Mouse (Mus musculus): ENCODE measurements around the gene Otor. TPM values are rescaled to one million over a fixed set of nuclear protein-coding genes. Genes with fewer than 3 reads are reported as not detected.

The Otor gene
- polyA plus RNA-seq, 1 experiment from 2014 or later = 0.71 TPM

GRCm38 (mm10) chr2:143097170-143097569 is 18.9 kb downstream of the Otor start:
- no peaks in the 10 kb centered on the region for H3K27me3 ChIP-seq (replicated peaks; ENCODE audit: control insufficient read depth, insufficient read depth, low read length)
- H3K4me2 ChIP-seq = no peak overlapping the region
- H3K27ac ChIP-seq (ENCODE audit: low read depth, low read length) = no peak overlapping the region
- 67% methylated on average over 1 of the region's 1 CpGs for WGBS
- no peak overlapping the region for H3K9ac ChIP-seq (ENCODE audit: low read depth, low read length)
- no peak overlapping the region for H3K4me3 ChIP-seq (ENCODE audit: low read depth, low read length)
- DNase-seq (ENCODE audit: low spot score) = no peak
- ATAC-seq (replicated peaks; ENCODE audit: low FRiP score) = no peak
- H3K9me3 ChIP-seq (ENCODE audit: control insufficient read depth, low read length) = no peaks in the 10 kb centered on the region
- no peaks in the 10 kb centered on the region for H3K36me3 ChIP-seq (ENCODE audit: control insufficient read depth, insufficient read depth, low read length)
- no peaks in the 10 kb centered on the region for H3K4me1 ChIP-seq (replicated peaks; ENCODE audit: control insufficient read depth, insufficient read depth, low read length)

DNA sequence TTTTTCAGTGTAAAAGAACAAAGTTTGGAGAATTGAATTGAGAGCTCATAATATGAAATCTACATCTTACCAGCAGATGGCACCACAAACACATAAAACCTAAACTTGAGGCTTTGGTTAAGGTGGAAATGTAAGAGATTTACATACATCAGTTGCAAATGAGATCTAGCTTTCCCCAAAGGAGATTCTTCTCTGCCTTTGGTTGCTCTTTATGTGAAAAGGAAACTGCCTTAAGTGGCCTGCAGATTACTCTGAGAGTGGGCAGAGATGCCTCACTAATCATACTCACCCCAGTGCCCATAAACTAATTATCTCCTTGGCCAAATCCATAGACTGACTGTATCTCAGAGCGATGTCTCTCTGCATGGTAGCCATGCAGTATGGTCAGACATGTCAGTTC is 35.6 kb downstream of the Otor start:
- no peak for DNase-seq (ENCODE audit: low spot score)
- H3K4me3 ChIP-seq (ENCODE audit: low read depth, low read length) = no peak overlapping the region

GRCm38 (mm10) chr2:143114716-143115115 is 36.4 kb downstream of the Otor start:
- ATAC-seq (replicated peaks; ENCODE audit: low FRiP score) (no peak), DNase-seq (ENCODE audit: low spot score) (no peak)
- H3K4me3 ChIP-seq (ENCODE audit: low read depth, low read length) = no peak overlapping the region
- H3K36me3 ChIP-seq (ENCODE audit: control insufficient read depth, insufficient read depth, low read length) = no peaks in the 10 kb centered on the region
- no peaks in the 10 kb centered on the region for H3K27me3 ChIP-seq (replicated peaks; ENCODE audit: control insufficient read depth, insufficient read depth, low read length)
- H3K27ac ChIP-seq (ENCODE audit: low read depth, low read length) = no peak overlapping the region
- no peaks in the 10 kb centered on the region for H3K9me3 ChIP-seq (ENCODE audit: control insufficient read depth, low read length)
- H3K4me2 ChIP-seq = no peak overlapping the region
- 76% methylated on average over 4 of the region's 4 CpGs for WGBS
- H3K4me1 ChIP-seq (replicated peaks; ENCODE audit: control insufficient read depth, insufficient read depth, low read length) = no peaks in the 10 kb centered on the region
- no peak overlapping the region for H3K9ac ChIP-seq (ENCODE audit: low read depth, low read length)

More for the DNA sequence above, 35.6 kb downstream of the Otor start:
- no peak overlapping the region for H3K9ac ChIP-seq (ENCODE audit: low read depth, low read length)
- no peak overlapping the region for H3K4me2 ChIP-seq
- H3K9me3 ChIP-seq (ENCODE audit: control insufficient read depth, low read length) = no peaks in the 10 kb centered on the region
- WGBS = 89% methylated on average over 1 of the region's 1 CpGs
- ATAC-seq (replicated peaks; ENCODE audit: low FRiP score) = 0 out of 2 replicates have a peak, but pooled peaks have one; percentile 8
- H3K36me3 ChIP-seq (ENCODE audit: control insufficient read depth, insufficient read depth, low read length) = no peaks in the 10 kb centered on the region
- no peaks in the 10 kb centered on the region for H3K27me3 ChIP-seq (replicated peaks; ENCODE audit: control insufficient read depth, insufficient read depth, low read length)
- no peak overlapping the region for H3K27ac ChIP-seq (ENCODE audit: low read depth, low read length)
- no peaks in the 10 kb centered on the region for H3K4me1 ChIP-seq (replicated peaks; ENCODE audit: control insufficient read depth, insufficient read depth, low read length)

DNA sequence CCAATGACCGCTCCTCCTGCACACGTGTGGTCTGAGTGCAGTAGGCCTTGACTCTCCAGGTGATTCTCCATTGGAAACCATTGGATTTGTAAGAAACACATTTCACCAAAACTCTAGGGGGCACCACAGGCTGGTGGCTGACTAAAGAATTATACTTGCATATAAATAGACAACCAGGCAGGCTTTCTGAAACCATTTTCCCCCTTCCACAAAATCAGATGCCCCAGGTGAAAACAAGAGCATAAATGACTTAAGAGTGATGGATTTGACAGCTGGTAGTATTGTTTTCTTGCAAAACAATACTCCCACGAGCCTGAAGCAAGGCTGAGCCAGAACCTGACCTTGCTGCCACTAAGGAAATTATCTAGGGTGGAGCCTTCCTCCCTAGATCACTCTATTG is 39.2 kb downstream of the Otor start:
- Histone ChIP-seq H3K4me3 (ENCODE audit: low read depth, low read length) (no peak overlapping the region), H3K4me1 (replicated peaks; ENCODE audit: control insufficient read depth, insufficient read depth, low read length) (no peaks in the 10 kb centered on the region), H3K36me3 (ENCODE audit: control insufficient read depth, insufficient read depth, low read length) (no peaks in the 10 kb centered on the region), H3K9ac (ENCODE audit: low read depth, low read length) (no peak overlapping the region), H3K27me3 (replicated peaks; ENCODE audit: control insufficient read depth, insufficient read depth, low read length) (no peaks in the 10 kb centered on the region), H3K27ac (ENCODE audit: low read depth, low read length) (no peak overlapping the region), H3K9me3 (ENCODE audit: control insufficient read depth, low read length) (no peaks in the 10 kb centered on the region), H3K4me2 (no peak overlapping the region)
- ATAC-seq (replicated peaks; ENCODE audit: low FRiP score) (no peak), DNase-seq (ENCODE audit: low spot score) (no peak)
- WGBS = 59% methylated on average over 3 of the region's 3 CpGs

DNA sequence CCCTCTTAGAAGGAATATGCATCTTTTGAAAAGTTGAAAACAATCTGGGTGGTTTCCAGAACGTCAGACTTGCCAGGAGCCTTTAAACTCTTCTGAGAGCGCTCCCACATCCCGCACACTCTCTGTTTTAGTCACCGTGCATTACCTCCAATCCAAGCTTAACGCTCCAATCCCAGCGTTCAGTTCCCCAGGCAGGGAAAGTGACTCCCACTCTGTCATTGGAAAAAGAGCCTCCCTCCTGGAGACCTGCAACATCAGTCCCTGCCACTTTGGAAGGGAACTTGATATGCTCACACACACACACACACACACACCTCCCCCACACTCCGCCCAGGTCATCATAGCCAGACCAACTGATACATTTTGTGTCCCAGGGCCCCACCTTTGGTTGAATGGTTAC is 39.9 kb downstream of the Otor start:
- Histone ChIP-seq H3K36me3 (ENCODE audit: control insufficient read depth, insufficient read depth, low read length) (no peaks in the 10 kb centered on the region), H3K4me1 (replicated peaks; ENCODE audit: control insufficient read depth, insufficient read depth, low read length) (no peaks in the 10 kb centered on the region), H3K27ac (ENCODE audit: low read depth, low read length) (no peak overlapping the region), H3K9me3 (ENCODE audit: control insufficient read depth, low read length) (no peaks in the 10 kb centered on the region), H3K4me2 (no peak overlapping the region), H3K27me3 (replicated peaks; ENCODE audit: control insufficient read depth, insufficient read depth, low read length) (no peaks in the 10 kb centered on the region), H3K4me3 (ENCODE audit: low read depth, low read length) (no peak overlapping the region), H3K9ac (ENCODE audit: low read depth, low read length) (no peak overlapping the region)
- ATAC-seq (replicated peaks; ENCODE audit: low FRiP score) (no peak), DNase-seq (ENCODE audit: low spot score) (no peak)
- 78% methylated on average over 7 of the region's 7 CpGs for WGBS

DNA sequence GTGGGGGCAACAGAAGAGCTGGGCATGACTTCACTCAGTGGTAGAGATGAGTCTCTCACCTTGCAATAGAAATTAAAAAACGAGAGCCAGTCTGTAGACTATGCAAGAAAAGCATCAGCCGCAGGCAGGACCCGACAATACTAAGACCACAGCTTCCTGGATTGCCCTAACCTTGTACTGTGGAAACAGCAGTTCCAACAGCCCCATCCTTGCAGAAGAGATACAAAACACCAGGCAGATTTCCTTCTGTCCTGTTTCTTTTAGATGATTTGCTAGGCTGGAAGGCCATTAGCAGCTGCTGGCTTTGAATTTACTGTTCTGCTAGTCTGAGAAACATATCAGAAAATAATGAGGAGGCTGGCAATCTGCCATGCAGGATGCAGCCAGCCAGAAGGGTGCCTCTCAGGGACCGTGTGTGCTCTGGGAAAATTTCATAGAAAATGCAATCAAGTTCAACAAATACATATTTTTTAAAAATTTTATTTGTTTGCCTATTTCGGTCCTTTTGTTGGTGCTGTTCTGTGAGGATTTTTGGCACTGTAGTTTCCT is 52.9 kb downstream of the Otor start:
- no peak overlapping the region for H3K27ac ChIP-seq (ENCODE audit: low read depth, low read length)
- H3K4me3 ChIP-seq (ENCODE audit: low read depth, low read length) = no peak overlapping the region
- H3K36me3 ChIP-seq (ENCODE audit: control insufficient read depth, insufficient read depth, low read length) = no peaks in the 10 kb centered on the region
- no peaks in the 10 kb centered on the region for H3K27me3 ChIP-seq (replicated peaks; ENCODE audit: control insufficient read depth, insufficient read depth, low read length)
- H3K4me2 ChIP-seq = no peak overlapping the region
- WGBS = 67% methylated on average over 5 of the region's 5 CpGs
- no peak for ATAC-seq (replicated peaks; ENCODE audit: low FRiP score)
- no peak overlapping the region for H3K9ac ChIP-seq (ENCODE audit: low read depth, low read length)
- H3K4me1 ChIP-seq (replicated peaks; ENCODE audit: control insufficient read depth, insufficient read depth, low read length) = no peaks in the 10 kb centered on the region
- no peaks in the 10 kb centered on the region for H3K9me3 ChIP-seq (ENCODE audit: control insufficient read depth, low read length)
- no peak for DNase-seq (ENCODE audit: low spot score)

Other genes starting within 250 kb of the Otor start
- gene Kif16b, start 176.9 kb upstream of the Otor start, polyA plus RNA-seq (2014; fragmentation: Nextera tagmentation; extraction: Ambion mirVana) = 6.3 and 6.7 TPM in 2 replicates
- gene Snrpb2, start 15.4 kb upstream of the Otor start, polyA plus RNA-seq (2014; fragmentation: Nextera tagmentation; extraction: Ambion mirVana) = 93.0 and 108 TPM in 2 replicates

Measured in liver, embryonic 11.5 days (tissue).